Mouse (Mus musculus) intestine, embryonic 16.5 days (tissue): ENCODE results near the gene C87977. TPM values are rescaled to one million over a fixed set of nuclear protein-coding genes. Genes with fewer than 3 reads are reported as not detected.
"Not testable (repeated sequence)": the region's sequence is repeated elsewhere in the genome, so short reads cannot be mapped to it uniquely, and the experiment has no call there.

Experiments
- ATAC-seq: fragments of 200-750 bp; cut with Nextera tagmentation; 2 replicates; pipeline ENCODE4 v1.8.0; 2017; ENCODE audit warnings: moderate TSS enrichment, moderate library complexity
- H3K27ac ChIP-seq: fragments of 300-500 bp; sonication (generic); 2 replicates; pipeline ENCODE4 v1.5.1; 2014; ENCODE audit warnings: mild to moderate bottlenecking, low read length
- H3K27me3 ChIP-seq: fragments of 300-500 bp; sonication (generic); replicated peaks from 2 replicates; pipeline ENCODE4 v1.6.1; 2014; ENCODE audit warnings: low read length, control low read depth, mixed read lengths; ENCODE audit not compliant: control insufficient read depth, insufficient read depth
- H3K36me3 ChIP-seq: fragments of 300-500 bp; sonication (generic); 2 replicates; pipeline ENCODE4 v1.6.1; 2014; ENCODE audit warnings: low read length, control low read depth; ENCODE audit not compliant: control insufficient read depth, insufficient read depth
- H3K4me1 ChIP-seq: fragments of 300-500 bp; sonication (generic); 2 replicates; pipeline ENCODE4 v1.6.1; 2014; ENCODE audit warnings: low read length, control low read depth, mixed read lengths; ENCODE audit not compliant: control insufficient read depth, insufficient read depth
- H3K4me2 ChIP-seq: fragments of 300-500 bp; sonication (generic); 2 replicates; pipeline ENCODE4 v1.6.1; 2014; ENCODE audit warnings: low read depth, low read length, control low read depth
- H3K4me3 ChIP-seq: fragments of 300-500 bp; sonication (generic); 2 replicates; pipeline ENCODE4 v1.5.1; 2014; ENCODE audit warnings: mild to moderate bottlenecking, low read length
- H3K9ac ChIP-seq: fragments of 300-500 bp; sonication (generic); 2 replicates; pipeline ENCODE4 v1.6.1; 2014; ENCODE audit warnings: low read depth, low read length
- H3K9me3 ChIP-seq: fragments of 300-500 bp; sonication (generic); 2 replicates; pipeline ENCODE4 v1.6.1; 2016; ENCODE audit warnings: low read length, control low read depth; ENCODE audit not compliant: control insufficient read depth
- WGBS: fragments of 180-500 bp; shearing (Covaris S2); extraction: QIAGEN DNeasy Blood & Tissue Kit; methylation state at CpG from one replicate; pipeline ENCODE4 v1.1.7; 2014; 5-methylcytosine and 5-hydroxymethylcytosine counted together
- polyA plus RNA-seq: library from polyadenylated mRNA; unstranded; fragments of >200 nt; fragmentation: Nextera tagmentation; extraction: Ambion mirVana; gene quantifications from 2 replicates; pipeline ENCODE4 v1.2.1, GENCODE M21; 2015

The C87977 gene
- polyA plus RNA-seq: not detected in 2 replicates

- not testable (repeated sequence) for H3K4me1 ChIP-seq, H3K36me3 ChIP-seq, H3K9ac ChIP-seq, H3K4me3 ChIP-seq, H3K27me3 ChIP-seq, H3K27ac ChIP-seq, H3K4me2 ChIP-seq, ATAC-seq, H3K9me3 ChIP-seq
- WGBS: 81% methylated on average over 1 of the region's 1 CpGs
Measured at GRCm38 (mm10) chr4:144213218-144213617, at the start of gene C87977. Gene C87977, minus strand, starts transcription at chr4:144213318.

- not testable (repeated sequence) for H3K4me1 ChIP-seq
Measured at GRCm38 (mm10) chr4:144254768-144255167, 41.6 kb upstream of the C87977 start.

DNA sequence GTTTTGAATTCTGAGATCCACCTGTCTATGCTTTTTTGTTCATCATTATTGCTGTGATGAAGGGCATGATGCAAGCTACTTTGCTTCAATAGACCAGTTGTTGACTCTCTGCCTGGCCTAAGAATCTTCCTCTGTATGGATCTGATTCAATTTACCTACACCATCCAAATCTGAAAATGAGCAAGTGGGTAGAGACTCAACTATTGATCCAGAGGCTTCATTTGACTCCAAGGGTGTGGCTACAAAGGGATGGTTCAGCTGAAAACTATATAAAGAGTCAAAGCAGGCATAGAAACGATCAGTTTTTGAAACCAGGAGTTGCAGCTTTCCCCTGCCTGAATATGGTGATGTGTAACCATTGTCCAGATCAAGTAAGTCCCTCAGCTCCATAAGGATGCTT is 22.7 kb downstream of the C87977 start, which contains the start of gene Oog2:
TSS of gene Oog2 (plus strand) at position 301 of the 400 bp plus-strand sequence.
- Histone ChIP-seq H3K27ac (no peak within 1 kb of the TSS), H3K9ac (no peak within 1 kb of the TSS), H3K36me3 (no peaks in the 10 kb centered on the region), H3K4me2 (no peak within 1 kb of the TSS), H3K27me3 (no peaks in the 10 kb centered on the region), H3K4me3 (no peak within 1 kb of the TSS), H3K4me1 (no peaks in the 10 kb centered on the region), H3K9me3 (no peaks in the 10 kb centered on the region)
- 42% methylated on average over 1 of the region's 1 CpGs for WGBS
- ATAC-seq: no peak

More at GRCm38 (mm10) chr4:144254768-144255167, 41.6 kb upstream of the C87977 start:
- not testable (repeated sequence) for H3K4me3 ChIP-seq, H3K9ac ChIP-seq, H3K27ac ChIP-seq, H3K9me3 ChIP-seq, H3K27me3 ChIP-seq, ATAC-seq, H3K4me2 ChIP-seq, H3K36me3 ChIP-seq

DNA sequence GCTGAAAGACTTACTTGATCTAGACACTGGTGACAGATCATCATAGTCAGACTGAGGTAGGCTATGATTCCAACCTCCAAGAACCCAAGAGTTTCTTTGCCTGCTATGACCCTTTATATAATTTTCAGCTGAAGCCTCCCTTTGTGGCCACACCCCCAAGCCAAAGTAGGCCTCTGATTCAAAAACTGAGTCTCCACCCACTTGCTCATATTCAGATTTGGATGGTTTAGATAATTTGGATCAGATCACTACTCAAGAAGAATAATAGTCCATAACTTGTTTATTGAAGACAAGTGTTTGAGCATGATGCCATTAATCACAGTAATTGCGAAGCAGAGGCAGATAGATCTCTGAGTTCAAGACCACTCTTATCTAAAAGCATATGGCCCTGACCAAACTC is 50.6 kb downstream of the C87977 start, which contains the start of gene Oog3:
TSS of gene Oog3 (minus strand) at position 101 of the 400 bp plus-strand sequence.
- Histone ChIP-seq H3K4me1 (no peaks in the 10 kb centered on the region), H3K27ac (no peak within 1 kb of the TSS), H3K4me2 (no peak within 1 kb of the TSS), H3K4me3 (no peak within 1 kb of the TSS), H3K9ac (no peak within 1 kb of the TSS), H3K27me3 (no peaks in the 10 kb centered on the region), H3K36me3 (no peaks in the 10 kb centered on the region), H3K9me3 (peaks cover 6% of the 10 kb centered on the region; the same call in 1 of the 2 replicates)
- no peak for ATAC-seq
- WGBS: 76% methylated on average over 1 of the region's 1 CpGs

Other genes starting within 250 kb of the C87977 start
- not detected in 2 replicates for gene Gm13101, start 246.4 kb downstream of the C87977 start, polyA plus RNA-seq
- gene Pramef17, start 218.9 kb downstream of the C87977 start, polyA plus RNA-seq: not detected in 2 replicates
- not detected in 2 replicates for gene Pramel4, start 154.2 kb downstream of the C87977 start, polyA plus RNA-seq
- gene Gm13102, start 106.8 kb downstream of the C87977 start, polyA plus RNA-seq: not detected in 2 replicates
- gene Oog3, start 50.7 kb downstream of the C87977 start, polyA plus RNA-seq: not detected in 2 replicates
- not detected in 2 replicates for gene Oog2, start 22.6 kb downstream of the C87977 start, polyA plus RNA-seq
- gene Pramel5, start 67.2 kb upstream of the C87977 start, polyA plus RNA-seq: not detected in 2 replicates
- gene Gm13128, start 116.9 kb upstream of the C87977 start, polyA plus RNA-seq: not detected in 2 replicates
- gene Gm13119, start 144.6 kb upstream of the C87977 start, polyA plus RNA-seq: not detected in 2 replicates
- gene Pramef20, start 164.6 kb upstream of the C87977 start, polyA plus RNA-seq: not detected in 2 replicates
- 0.07 TPM in 1 of 2 replicates, not detected in the other for gene Pramef12, start 195.1 kb upstream of the C87977 start, polyA plus RNA-seq
- gene 1700012P22Rik, start 225.5 kb upstream of the C87977 start, polyA plus RNA-seq: not detected in 2 replicates
- gene Gm9944, start 240.0 kb upstream of the C87977 start, polyA plus RNA-seq: not detected in 2 replicates